Mouse (Mus musculus) spleen, postnatal 14 days (tissue): ENCODE results near the gene Apaf1.

Experiments
- DNase-seq, 2 experiments: peaks; one replicate each; pipeline ENCODE4 v3.0.0; 2021 to 2022; ENCODE audit warnings: low spot score in 2 of 2

The Apaf1 gene

GRCm38 (mm10) chr10:91081959-91082507 lies 537 bp downstream of the Apaf1 start:
- no peak for DNase-seq

GRCm38 (mm10) chr10:91080540-91080939 lies 2.0 kb downstream of the Apaf1 start:
- DNase-seq, result no peak

DNA sequence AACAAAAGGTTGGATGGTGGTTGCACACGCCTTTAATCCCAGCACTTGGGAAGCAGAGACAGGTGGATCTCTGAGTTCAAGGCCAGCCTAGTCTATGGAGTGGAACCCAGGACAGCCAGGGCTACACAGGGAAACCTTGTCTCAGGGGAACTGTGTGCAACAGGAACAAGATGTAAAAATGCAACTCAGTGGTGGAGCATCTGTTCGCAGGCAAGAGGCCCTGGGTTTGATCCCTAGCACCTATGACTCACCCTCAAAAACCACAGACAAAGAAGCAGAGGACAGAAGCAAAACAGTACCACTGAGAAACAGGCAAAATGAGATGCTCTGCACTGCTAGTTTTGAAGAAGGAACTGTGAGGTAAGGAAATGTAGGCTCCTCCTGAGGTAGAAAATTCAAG lies 5.9 kb downstream of the Apaf1 start:
- DNase-seq, result no peak

DNA sequence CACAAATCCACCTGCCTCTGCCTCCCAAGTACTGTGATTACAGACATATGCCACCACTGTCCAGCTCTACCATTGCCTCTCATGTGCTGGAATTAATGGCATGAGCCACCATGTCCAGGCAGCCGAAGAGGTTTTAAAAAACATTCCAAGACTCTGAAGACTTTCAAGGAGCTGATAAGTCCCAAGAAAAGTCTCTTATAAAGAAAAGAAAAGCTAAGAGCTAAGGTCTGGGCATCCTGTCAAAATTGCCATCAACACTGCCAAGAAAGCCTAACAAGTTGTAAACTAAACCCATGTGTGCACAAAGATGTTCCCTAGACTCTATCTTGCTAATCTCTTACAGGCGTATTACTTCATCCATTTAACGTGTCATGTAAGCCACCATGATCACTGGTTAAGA lies 9.2 kb downstream of the Apaf1 start:
- no peak for DNase-seq

DNA sequence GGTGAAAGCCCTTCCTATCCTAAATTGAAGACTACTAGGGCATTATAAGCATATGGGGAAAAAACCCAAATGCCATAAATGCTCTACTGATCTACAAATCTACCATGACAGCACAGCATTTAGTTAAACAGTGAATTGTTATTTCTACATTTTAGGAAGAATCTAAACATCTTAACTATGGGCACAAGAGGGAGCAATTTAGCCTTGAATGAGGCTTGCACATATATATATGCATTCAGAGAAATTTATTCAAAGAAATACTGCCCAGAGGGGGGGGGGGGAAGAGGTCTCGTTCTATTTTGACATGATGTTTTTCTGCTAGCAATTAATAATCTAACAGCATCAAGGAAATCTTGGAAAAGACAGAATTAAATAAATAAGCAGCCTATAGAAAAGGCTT lies 10.8 kb downstream of the Apaf1 start:
- no peak for DNase-seq

GRCm38 (mm10) chr10:91062355-91062754 lies 20.2 kb downstream of the Apaf1 start:
- no peak for DNase-seq

DNA sequence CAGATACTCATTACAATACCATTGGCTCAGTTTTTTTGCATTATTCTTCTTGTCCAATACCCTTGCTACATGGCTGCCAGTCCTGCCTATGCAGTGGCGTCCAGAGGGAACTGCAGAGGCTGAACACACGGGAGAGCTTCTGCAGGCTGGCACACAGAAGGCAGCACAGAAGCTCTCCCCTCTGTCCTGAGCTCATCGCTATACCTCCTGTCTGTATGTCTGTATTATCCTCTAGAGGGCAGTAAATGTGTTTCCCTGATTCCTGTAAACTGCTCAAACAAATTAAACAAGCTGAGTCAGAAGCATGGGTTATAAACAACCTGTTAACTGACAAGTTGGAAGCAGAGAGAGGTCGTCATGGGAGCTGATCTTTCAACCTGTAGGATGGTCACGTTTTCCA lies 21.8 kb downstream of the Apaf1 start:
- DNase-seq, result no peak

- DNase-seq, result no peak
Measured at GRCm38 (mm10) chr10:91052734-91053133, 29.8 kb downstream of the Apaf1 start.

DNA sequence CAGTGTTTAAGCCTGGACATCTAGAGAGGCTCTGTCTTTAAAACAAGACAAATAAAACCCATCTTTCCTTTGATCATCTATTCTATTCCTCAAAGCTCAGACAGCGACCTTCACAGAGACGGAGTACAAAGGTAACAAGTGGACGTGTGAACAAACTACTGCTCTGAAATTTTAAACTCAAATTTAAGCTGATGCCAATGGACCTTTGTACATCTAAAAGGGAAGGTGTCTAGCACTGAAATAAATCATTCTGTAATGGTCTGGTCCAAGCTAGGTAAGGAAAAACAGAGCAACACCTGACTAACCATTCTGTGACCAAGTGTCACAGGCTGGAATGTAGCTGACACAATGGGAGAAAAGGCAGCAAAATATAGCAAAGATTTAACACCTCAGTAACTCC lies 31.4 kb downstream of the Apaf1 start:
- no peak for DNase-seq

DNA sequence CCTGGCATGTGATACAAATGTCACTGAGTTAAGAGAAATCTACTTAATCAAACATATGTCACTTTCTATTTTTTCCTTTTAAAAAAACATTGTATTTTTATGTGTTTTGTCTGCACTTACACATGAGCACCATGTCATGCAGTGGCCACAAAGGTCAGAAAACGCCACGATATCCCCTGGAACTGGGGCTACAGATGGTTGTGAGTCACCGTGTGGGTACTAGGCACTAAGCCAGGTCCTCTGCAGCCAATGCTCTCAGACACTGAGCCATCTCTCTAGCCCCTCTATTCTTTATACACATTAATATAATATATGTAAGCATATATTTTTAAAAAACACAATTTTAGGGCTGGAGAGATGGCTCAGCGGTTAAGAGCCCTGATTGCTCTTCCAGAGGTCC lies 32.9 kb downstream of the Apaf1 start:
- DNase-seq, result no peak

- DNase-seq, result peak; percentile 34 to 55
Measured at GRCm38 (mm10) chr10:91033942-91034341, 48.6 kb downstream of the Apaf1 start.

DNA sequence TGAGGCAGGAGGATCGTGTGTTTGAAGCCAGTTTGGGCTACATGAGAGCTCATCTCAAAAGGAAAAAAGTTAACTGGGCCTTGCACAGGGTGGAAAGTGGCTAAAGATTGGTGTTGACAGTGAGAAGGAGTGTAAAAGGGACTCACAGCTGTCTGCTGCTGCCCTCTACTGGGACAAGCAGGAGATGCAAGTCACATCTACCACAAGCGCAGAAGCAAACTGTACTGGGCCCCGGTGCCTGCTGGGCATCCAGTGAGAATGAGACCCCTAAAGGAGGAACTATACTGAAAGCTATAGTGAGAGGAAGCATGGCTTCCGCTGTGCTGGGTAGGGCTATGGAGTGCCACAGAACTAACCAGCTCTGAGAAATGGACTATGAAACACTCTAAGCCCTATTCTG lies 50.2 kb downstream of the Apaf1 start:
- DNase-seq, result peak; percentile 51 to 70

GRCm38 (mm10) chr10:91031176-91031575 lies 51.4 kb downstream of the Apaf1 start:
- no peak for DNase-seq

GRCm38 (mm10) chr10:91029002-91029539 lies 53.5 kb downstream of the Apaf1 start:
- no peak for DNase-seq

DNA sequence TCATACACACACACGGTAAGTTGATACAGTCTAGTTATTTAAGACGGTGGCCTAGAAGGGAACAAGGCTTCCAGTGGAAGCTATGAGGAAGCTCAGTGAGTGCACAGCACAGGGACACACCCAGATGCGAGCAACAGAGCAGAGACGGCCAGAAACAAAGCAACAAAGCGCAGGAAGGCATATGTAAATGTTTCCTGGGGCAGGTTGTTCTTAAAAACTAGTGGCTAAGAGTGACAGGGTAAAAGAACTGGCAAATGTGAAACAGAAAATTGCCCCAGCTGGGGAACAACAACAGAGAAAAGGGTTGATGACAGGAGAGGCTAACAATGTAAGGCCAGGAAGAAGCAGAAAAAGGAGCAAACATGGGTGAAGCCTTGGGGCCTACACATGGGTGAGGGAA lies 54.6 kb downstream of the Apaf1 start:
- no peak for DNase-seq

GRCm38 (mm10) chr10:91027468-91027867 lies 55.1 kb downstream of the Apaf1 start:
- no peak for DNase-seq

- DNase-seq, result no peak
Measured at GRCm38 (mm10) chr10:91005858-91006538, 76.6 kb downstream of the Apaf1 start.

GRCm38 (mm10) chr10:91001421-91001820 lies 81.1 kb downstream of the Apaf1 start:
- DNase-seq, result no peak

DNA sequence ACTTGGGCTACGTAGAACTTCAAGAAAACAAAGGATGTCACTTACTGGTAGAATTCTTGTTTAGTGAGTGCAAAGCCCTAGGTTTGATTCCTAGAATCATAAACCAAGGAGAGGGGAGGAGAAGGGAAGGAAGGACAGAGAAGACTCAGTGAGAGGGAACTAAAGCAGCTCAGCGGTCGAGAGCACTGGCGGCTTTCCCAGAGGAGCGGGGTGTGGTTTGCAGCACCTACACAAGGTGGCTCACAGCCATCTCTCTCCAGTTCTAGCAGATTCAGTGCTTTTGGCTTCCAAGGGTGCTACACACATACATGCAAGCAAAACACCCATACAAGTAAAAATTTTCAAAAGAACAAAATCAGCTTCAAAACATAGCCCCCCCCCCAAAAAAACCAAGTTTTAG lies 82.7 kb downstream of the Apaf1 start:
- DNase-seq, result no peak

GRCm38 (mm10) chr10:90993869-90994268 lies 88.7 kb downstream of the Apaf1 start:
- DNase-seq, result no peak

DNA sequence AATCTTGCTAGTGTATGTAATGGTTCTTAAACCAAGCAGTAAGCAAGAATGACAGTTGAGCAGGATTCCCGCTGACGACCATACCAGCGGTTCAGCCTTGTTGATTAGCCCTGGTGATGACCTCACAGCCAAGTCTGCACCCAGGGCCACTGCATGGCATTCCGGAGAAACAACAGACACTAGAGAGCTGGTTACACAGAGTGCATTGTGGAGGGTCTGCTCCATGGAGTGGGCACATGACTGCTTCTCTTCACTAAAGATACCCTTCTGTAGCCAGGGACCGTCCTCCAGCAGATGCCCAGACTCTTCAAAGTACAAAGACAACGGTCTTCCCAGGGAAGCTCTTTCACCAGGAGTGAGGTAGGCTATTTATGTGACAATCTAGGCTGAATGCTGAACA lies 90.3 kb downstream of the Apaf1 start:
- no peak for DNase-seq

DNA sequence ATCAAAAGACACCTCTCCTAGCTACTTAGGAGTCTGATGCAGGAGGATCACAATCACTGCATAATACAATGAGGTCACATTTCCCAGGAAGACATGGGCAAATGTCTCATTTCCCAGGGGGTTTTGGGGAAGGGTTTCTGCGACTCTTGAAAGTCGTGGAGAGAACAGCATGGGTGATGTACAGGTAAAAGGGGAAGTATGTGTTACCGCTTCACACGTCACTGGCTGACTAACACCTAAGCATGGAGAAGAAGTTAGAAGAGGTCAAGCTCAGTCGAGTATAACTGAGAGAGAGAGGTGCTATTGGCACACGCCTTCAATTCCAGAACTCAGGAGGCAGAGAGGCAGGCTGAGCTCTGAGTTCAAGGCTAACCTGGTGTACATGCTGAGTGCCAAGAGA lies 92.2 kb downstream of the Apaf1 start:
- no peak for DNase-seq

DNA sequence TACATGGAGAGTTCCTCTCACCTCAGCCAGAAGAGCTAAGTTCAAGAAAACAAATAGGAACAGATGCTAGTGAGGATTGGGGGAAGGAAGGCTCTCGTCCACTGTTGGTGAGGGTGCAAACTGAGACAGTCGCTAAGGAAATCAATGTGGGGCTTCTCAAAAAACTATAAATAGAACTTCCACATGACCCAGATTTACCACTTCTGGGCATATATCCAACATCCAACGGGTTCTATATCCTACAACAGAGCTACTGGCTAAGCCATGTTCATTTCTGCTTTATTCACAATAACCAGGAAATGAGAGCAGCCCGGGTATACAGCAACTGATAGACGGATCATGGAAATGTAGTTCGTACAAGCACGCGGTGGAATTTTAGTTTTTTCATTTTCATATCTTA lies 99.5 kb downstream of the Apaf1 start:
- no peak for DNase-seq

DNA sequence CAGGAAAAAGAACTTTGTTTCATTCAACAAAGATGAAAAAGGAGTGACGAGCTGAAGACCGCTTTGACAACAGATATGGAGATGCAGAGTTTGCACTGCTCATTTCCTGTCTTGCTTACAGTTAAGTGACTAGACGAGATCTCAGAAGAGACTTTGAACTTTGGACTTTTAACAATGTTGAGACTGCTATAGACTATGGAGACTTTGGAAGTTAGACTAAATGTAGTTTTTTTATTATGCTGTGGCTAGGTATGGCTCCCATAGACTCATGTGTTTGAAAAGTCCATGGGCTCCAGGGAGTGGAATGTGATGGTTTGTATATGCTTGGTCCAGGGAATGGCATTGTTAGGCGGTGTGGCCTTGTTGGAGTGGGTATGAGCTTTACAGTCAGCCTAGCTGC lies 100.8 kb downstream of the Apaf1 start:
- no peak for DNase-seq
